Mouse (Mus musculus) neural tube, embryonic 15.5 days (tissue): ENCODE results near the gene Ak7. TPM values are rescaled to one million over a fixed set of nuclear protein-coding genes. Genes with fewer than 3 reads are reported as not detected.

ENCODE experiments used
- ATAC-seq: fragments of 200-750 bp; cut with Nextera tagmentation; 2 replicates; pipeline ENCODE4 v1.8.0; 2017; ENCODE audit warnings: mild to moderate bottlenecking, moderate TSS enrichment, moderate library complexity; ENCODE audit not compliant: low FRiP score
- H3K27ac ChIP-seq: fragments of 300-500 bp; sonication (generic); replicated peaks from 2 replicates; pipeline ENCODE4 v1.5.1; 2015; ENCODE audit warnings: mild to moderate bottlenecking, inconsistent platforms
- H3K27me3 ChIP-seq: fragments of 300-500 bp; sonication (generic); replicated peaks from 2 replicates; pipeline ENCODE4 v1.6.1; 2015; ENCODE audit warnings: inconsistent platforms
- H3K36me3 ChIP-seq: fragments of 300-500 bp; sonication (generic); 2 replicates; pipeline ENCODE4 v1.6.1; 2015; ENCODE audit warnings: inconsistent platforms
- H3K4me1 ChIP-seq: fragments of 300-500 bp; sonication (generic); 2 replicates; pipeline ENCODE4 v1.6.1; 2015; ENCODE audit warnings: inconsistent platforms
- H3K4me2 ChIP-seq: fragments of 300-500 bp; sonication (generic); 2 replicates; pipeline ENCODE4 v1.6.1; 2015; ENCODE audit warnings: inconsistent platforms, mild to moderate bottlenecking, moderate library complexity
- H3K4me3 ChIP-seq: fragments of 300-500 bp; sonication (generic); replicated peaks from 2 replicates; pipeline ENCODE4 v1.5.1; 2015; ENCODE audit warnings: mild to moderate bottlenecking, inconsistent platforms
- H3K9ac ChIP-seq: fragments of 300-500 bp; sonication (generic); replicated peaks from 2 replicates; pipeline ENCODE4 v1.6.1; 2015; ENCODE audit warnings: mild to moderate bottlenecking, inconsistent platforms
- H3K9me3 ChIP-seq: fragments of 300-500 bp; sonication (generic); replicated peaks from 2 replicates; pipeline ENCODE4 v1.6.1; 2016; ENCODE audit warnings: inconsistent platforms
- WGBS: fragments of 180-500 bp; shearing (Covaris S2); methylation state at CpG from one replicate; pipeline ENCODE4 v1.1.7; 2015; ENCODE audit warnings: mixed read lengths; 5-methylcytosine and 5-hydroxymethylcytosine counted together
- polyA plus RNA-seq: library from polyadenylated mRNA; unstranded; fragments of >200 nt; fragmentation: Nextera tagmentation; extraction: Ambion mirVana; gene quantifications from 2 replicates; pipeline ENCODE4 v1.2.1, GENCODE M21; 2015

Gene Ak7
- polyA plus RNA-seq, 1 experiment from 2014 or later = 1.7 TPM

- Histone ChIP-seq H3K4me2 (no peak overlapping the region), H3K36me3 (peaks cover 44% of the 10 kb centered on the region), H3K27me3 (no peaks in the 10 kb centered on the region), H3K4me1 (no peaks in the 10 kb centered on the region), H3K9me3 (no peaks in the 10 kb centered on the region), H3K27ac (no peak overlapping the region), H3K9ac (no peak overlapping the region), H3K4me3 (no peak overlapping the region)
- 99% methylated on average over 3 of the region's 3 CpGs for WGBS
- ATAC-seq = no peak
Measured at GRCm38 (mm10) chr12:105806205-105806604, 100.4 kb downstream of the Ak7 start.

- ATAC-seq = no peak
- WGBS = 96% methylated on average over 7 of the region's 7 CpGs
- Histone ChIP-seq H3K9me3 (no peaks in the 10 kb centered on the region), H3K9ac (no peak overlapping the region), H3K4me3 (no peak overlapping the region), H3K36me3 (peaks cover 50% of the 10 kb centered on the region), H3K4me2 (no peak overlapping the region), H3K27me3 (no peaks in the 10 kb centered on the region), H3K4me1 (no peaks in the 10 kb centered on the region), H3K27ac (no peak overlapping the region)
Measured at GRCm38 (mm10) chr12:105807416-105807815, 101.6 kb downstream of the Ak7 start.

- H3K4me1 ChIP-seq = no peaks in the 10 kb centered on the region
- H3K36me3 ChIP-seq = peaks cover 52% of the 10 kb centered on the region
- no peaks in the 10 kb centered on the region for H3K27me3 ChIP-seq
- no peak overlapping the region for H3K4me2 ChIP-seq
- H3K9me3 ChIP-seq = no peaks in the 10 kb centered on the region
- H3K9ac ChIP-seq = no peak overlapping the region
- ATAC-seq = no peak
- WGBS = 50% methylated on average over 3 of the region's 3 CpGs
- H3K4me3 ChIP-seq = no peak overlapping the region
- H3K27ac ChIP-seq = no peak overlapping the region
Measured at GRCm38 (mm10) chr12:105808945-105809344, 103.2 kb downstream of the Ak7 start.

DNA sequence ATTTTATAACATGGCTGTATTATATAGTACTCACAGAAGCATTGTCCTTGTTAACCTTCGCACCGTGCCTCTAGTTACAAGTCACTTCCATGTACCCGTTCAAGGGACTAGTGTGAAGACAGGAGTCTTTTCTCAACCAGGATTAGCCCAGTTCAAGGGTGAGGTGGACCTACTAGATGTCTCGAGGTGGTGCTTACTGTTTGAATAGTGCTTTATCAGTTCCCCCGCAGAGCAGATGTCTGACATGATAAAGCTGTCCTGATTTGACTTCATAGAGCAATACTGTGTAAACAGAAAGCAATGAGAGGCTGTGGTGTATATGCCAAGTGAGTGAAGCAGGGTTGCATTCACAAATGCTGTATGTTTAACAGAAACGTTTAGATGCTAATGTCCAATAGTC lies 104.8 kb downstream of the Ak7 start:
- WGBS = 93% methylated on average over 6 of the region's 6 CpGs
- H3K4me3 ChIP-seq = no peak overlapping the region
- no peak for ATAC-seq
- H3K9me3 ChIP-seq = no peaks in the 10 kb centered on the region
- H3K9ac ChIP-seq = no peak overlapping the region
- H3K4me1 ChIP-seq = no peaks in the 10 kb centered on the region
- peaks cover 56% of the 10 kb centered on the region for H3K36me3 ChIP-seq
- no peaks in the 10 kb centered on the region for H3K27me3 ChIP-seq
- H3K4me2 ChIP-seq = no peak overlapping the region
- no peak overlapping the region for H3K27ac ChIP-seq

GRCm38 (mm10) chr12:105813957-105814356 lies 108.2 kb downstream of the Ak7 start:
- no peak overlapping the region for H3K9ac ChIP-seq
- 92% methylated on average over 6 of the region's 6 CpGs for WGBS
- no peak overlapping the region for H3K27ac ChIP-seq
- no peaks in the 10 kb centered on the region for H3K4me1 ChIP-seq
- peaks cover 46% of the 10 kb centered on the region for H3K36me3 ChIP-seq
- ATAC-seq = no peak
- no peak overlapping the region for H3K4me3 ChIP-seq
- H3K4me2 ChIP-seq = no peak overlapping the region
- no peaks in the 10 kb centered on the region for H3K27me3 ChIP-seq
- H3K9me3 ChIP-seq = no peaks in the 10 kb centered on the region

GRCm38 (mm10) chr12:105823472-105823871 lies 117.7 kb downstream of the Ak7 start:
- Histone ChIP-seq H3K9me3 (no peaks in the 10 kb centered on the region), H3K27ac (no peak overlapping the region), H3K4me2 (no peak overlapping the region), H3K4me1 (no peaks in the 10 kb centered on the region; the same call in 1 of the 2 replicates), H3K9ac (no peak overlapping the region), H3K36me3 (peaks cover 79% of the 10 kb centered on the region), H3K4me3 (no peak overlapping the region), H3K27me3 (no peaks in the 10 kb centered on the region)
- 91% methylated on average over 4 of the region's 4 CpGs for WGBS
- no peak for ATAC-seq

- Histone ChIP-seq H3K27me3 (no peaks in the 10 kb centered on the region), H3K27ac (no peak overlapping the region), H3K4me1 (no peaks in the 10 kb centered on the region; the same call in 1 of the 2 replicates), H3K36me3 (peaks cover 83% of the 10 kb centered on the region), H3K4me3 (no peak overlapping the region), H3K4me2 (no peak overlapping the region), H3K9ac (no peak overlapping the region), H3K9me3 (no peaks in the 10 kb centered on the region)
- WGBS = 93% methylated on average over 8 of the region's 8 CpGs
- no peak for ATAC-seq
Measured at GRCm38 (mm10) chr12:105824743-105825142, 119.0 kb downstream of the Ak7 start.

- peaks cover 82% of the 10 kb centered on the region for H3K36me3 ChIP-seq
- WGBS = over 99% methylated on average over 4 of the region's 4 CpGs
Measured at GRCm38 (mm10) chr12:105825266-105825665, 119.5 kb downstream of the Ak7 start.

More at GRCm38 (mm10) chr12:105825266-105825665, 119.5 kb downstream of the Ak7 start:
- no peaks in the 10 kb centered on the region for H3K27me3 ChIP-seq
- no peak overlapping the region for H3K27ac ChIP-seq
- H3K4me1 ChIP-seq = no peaks in the 10 kb centered on the region; the same call in 1 of the 2 replicates
- no peak overlapping the region for H3K4me3 ChIP-seq
- no peak overlapping the region for H3K9ac ChIP-seq
- H3K9me3 ChIP-seq = no peaks in the 10 kb centered on the region
- no peak overlapping the region for H3K4me2 ChIP-seq
- ATAC-seq = no peak

Other genes with a start within 250 kb of the Ak7 start
- gene Bdkrb2, start 142.8 kb upstream of the Ak7 start, polyA plus RNA-seq = 2.4 and 3.1 TPM in 2 replicates
- gene Bdkrb1, start 102.9 kb upstream of the Ak7 start, polyA plus RNA-seq = 0.18 TPM in 1 of 2 replicates, not detected in the other
- gene Gskip, start 21.1 kb upstream of the Ak7 start, polyA plus RNA-seq = 27.6 and 28.9 TPM in 2 replicates
- gene Atg2b, start 20.8 kb upstream of the Ak7 start, polyA plus RNA-seq = 11.0 and 11.9 TPM in 2 replicates
- 137 and 161 TPM in 2 replicates for gene Papola, start 78.7 kb downstream of the Ak7 start, polyA plus RNA-seq